Mouse (Mus musculus): ENCODE results near the gene Stx1a. TPM values are rescaled to one million over a fixed set of nuclear protein-coding genes. Genes with fewer than 3 reads are reported as not detected.
"Not testable (repeated sequence)": the region's sequence is repeated elsewhere in the genome, so short reads cannot be mapped to it uniquely, and the experiment has no call there.

Stx1a gene
- total and polyA plus RNA-seq, 2 experiments from 2014 or later: 165 to 190 TPM

DNA sequence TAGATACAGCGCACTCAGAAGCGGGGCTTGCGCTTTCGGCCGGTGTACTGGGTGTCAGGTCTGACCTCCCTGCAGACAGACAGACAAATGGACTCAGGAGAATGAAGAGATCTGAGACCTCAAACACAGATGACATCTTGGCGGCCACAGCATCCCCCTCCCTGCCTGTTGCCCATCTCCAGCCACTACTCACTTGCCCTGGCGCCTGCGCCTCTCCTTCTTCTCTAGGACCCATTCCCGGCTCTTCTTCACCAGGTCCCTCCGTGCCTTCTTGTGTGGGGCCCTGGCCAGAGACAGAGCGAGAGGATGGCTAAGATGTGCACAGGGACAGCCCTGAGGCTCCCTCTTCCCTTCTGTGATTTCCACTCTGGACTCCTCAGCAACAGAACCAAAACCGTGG is 30.1 kb downstream of the Stx1a start:
- Histone ChIP-seq H3K4me1 (ENCODE audit: insufficient read depth, low read length) (no peaks in the 10 kb centered on the region), H3K4me3 (ENCODE audit: low read depth, low read length) (no peak overlapping the region), H3K36me3 (ENCODE audit: insufficient read depth, low read length) (peaks cover 64% of the 10 kb centered on the region), H3K4me2 (ENCODE audit: low read depth, low read length, poor library complexity, severe bottlenecking) (no peak overlapping the region), H3K9me3 (ENCODE audit: low read length) (no peaks in the 10 kb centered on the region), H3K27me3 (ENCODE audit: insufficient read depth, low read length) (no peaks in the 10 kb centered on the region), H3K27ac (ENCODE audit: low read depth, low read length) (no peak overlapping the region), H3K9ac (replicated peaks; ENCODE audit: low read length, poor library complexity, severe bottlenecking) (no peak overlapping the region)
- DNase-seq (ENCODE audit: low spot score) (no peak), ATAC-seq (ENCODE audit: low FRiP score) (no peak)
- no peak for TF ChIP-seq CTCF (IDR thresholded peaks at IDR 0.05)
- 89% methylated on average over 12 of the region's 12 CpGs for WGBS

DNA sequence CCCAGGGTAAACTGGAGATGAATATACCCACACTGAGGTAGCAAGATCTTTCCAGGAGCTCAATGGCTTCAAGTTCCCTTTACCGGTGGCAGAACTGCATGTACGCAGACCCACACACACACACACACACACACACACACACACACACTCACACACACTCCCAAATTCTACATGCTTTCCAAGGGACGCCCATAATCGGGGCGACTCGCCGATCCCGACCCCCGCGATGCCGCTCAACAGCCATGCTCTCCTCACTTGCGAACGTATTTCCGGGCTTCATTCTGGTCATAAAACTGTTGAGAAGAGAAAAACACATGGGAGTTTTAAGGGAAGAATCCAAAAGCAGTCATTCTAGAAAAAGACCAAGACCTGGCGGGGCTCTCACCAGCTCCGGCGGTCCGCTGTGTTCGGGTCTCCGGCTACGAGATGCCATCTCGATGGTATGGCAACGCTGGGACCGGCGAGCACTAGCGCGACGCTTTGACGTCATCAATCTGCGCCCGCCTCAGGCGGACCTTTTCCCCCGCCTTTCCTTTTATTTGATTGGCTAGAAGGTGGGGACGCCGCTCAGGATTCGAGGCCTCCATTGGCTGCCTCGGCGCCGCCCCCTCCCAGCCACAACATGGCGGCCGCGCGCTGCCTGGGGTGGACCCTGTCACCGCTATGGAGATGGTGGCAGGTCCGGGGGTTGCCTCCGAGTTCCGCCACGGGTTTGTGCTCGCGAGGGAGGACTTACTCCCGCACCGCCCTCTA is 40.5 kb downstream of the Stx1a start, which contains the start of gene Dnajc30:
Gene Dnajc30, plus strand, starts transcription at position 574 of the 753 bp plus-strand sequence.
- no peak for TF ChIP-seq CTCF (IDR thresholded peaks at IDR 0.05)
- Histone ChIP-seq H3K9ac (replicated peaks; ENCODE audit: low read length, poor library complexity, severe bottlenecking) (peak within 1 kb of the TSS; percentile 83), H3K4me1 (ENCODE audit: insufficient read depth, low read length) (peaks cover 6% of the 10 kb centered on the region; the same call in 1 of the 2 replicates), H3K27ac (ENCODE audit: low read depth, low read length) (peak within 1 kb of the TSS; percentile 71; the same call in 1 of the 2 replicates), H3K9me3 (ENCODE audit: low read length) (no peaks in the 10 kb centered on the region), H3K27me3 (ENCODE audit: insufficient read depth, low read length) (no peaks in the 10 kb centered on the region), H3K4me2 (ENCODE audit: low read depth, low read length, poor library complexity, severe bottlenecking) (peak within 1 kb of the TSS; percentile 86), H3K36me3 (ENCODE audit: insufficient read depth, low read length) (peaks cover 21% of the 10 kb centered on the region), H3K4me3 (ENCODE audit: low read depth, low read length) (peak within 1 kb of the TSS; percentile 93)
- DNase-seq (ENCODE audit: low spot score) (peak; percentile 99), ATAC-seq (ENCODE audit: low FRiP score) (peak; percentile 97)
- WGBS: under 1% methylated on average over 52 of the region's 52 CpGs

DNA sequence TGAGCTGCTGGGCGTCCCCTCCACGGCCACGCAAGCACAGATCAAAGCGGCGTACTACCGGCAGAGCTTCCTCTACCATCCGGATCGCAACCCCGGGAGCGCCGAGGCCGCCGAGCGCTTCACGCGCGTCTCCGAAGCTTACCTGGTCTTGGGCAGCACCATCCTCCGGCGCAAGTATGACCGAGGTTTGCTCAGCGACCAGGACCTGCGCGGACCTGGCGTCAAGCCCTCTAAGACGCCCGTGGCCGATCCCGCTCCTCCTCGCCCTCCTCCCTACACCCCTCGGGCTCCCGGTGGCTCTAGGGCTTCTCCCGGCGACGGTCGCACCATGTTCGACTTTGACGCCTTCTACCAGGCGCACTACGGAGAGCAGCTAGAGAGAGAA is 41.1 kb downstream of the Stx1a start:
- Histone ChIP-seq H3K27ac (ENCODE audit: low read depth, low read length) (peak overlapping the region; percentile 71; the same call in 1 of the 2 replicates), H3K27me3 (ENCODE audit: insufficient read depth, low read length) (no peaks in the 10 kb centered on the region), H3K36me3 (ENCODE audit: insufficient read depth, low read length) (peaks cover 16% of the 10 kb centered on the region), H3K4me2 (ENCODE audit: low read depth, low read length, poor library complexity, severe bottlenecking) (peak overlapping the region; percentile 86), H3K4me3 (ENCODE audit: low read depth, low read length) (peak overlapping the region; percentile 93), H3K9me3 (ENCODE audit: low read length) (no peaks in the 10 kb centered on the region), H3K4me1 (ENCODE audit: insufficient read depth, low read length) (peaks cover 6% of the 10 kb centered on the region; the same call in 1 of the 2 replicates), H3K9ac (replicated peaks; ENCODE audit: low read length, poor library complexity, severe bottlenecking) (peak overlapping the region; percentile 83)
- DNase-seq (ENCODE audit: low spot score): no peak
- 1% methylated on average over 40 of the region's 40 CpGs for WGBS
- TF ChIP-seq CTCF (IDR thresholded peaks at IDR 0.05): no peak
- peak; percentile 57; the same call in 1 of the 2 replicates for ATAC-seq (ENCODE audit: low FRiP score)

DNA sequence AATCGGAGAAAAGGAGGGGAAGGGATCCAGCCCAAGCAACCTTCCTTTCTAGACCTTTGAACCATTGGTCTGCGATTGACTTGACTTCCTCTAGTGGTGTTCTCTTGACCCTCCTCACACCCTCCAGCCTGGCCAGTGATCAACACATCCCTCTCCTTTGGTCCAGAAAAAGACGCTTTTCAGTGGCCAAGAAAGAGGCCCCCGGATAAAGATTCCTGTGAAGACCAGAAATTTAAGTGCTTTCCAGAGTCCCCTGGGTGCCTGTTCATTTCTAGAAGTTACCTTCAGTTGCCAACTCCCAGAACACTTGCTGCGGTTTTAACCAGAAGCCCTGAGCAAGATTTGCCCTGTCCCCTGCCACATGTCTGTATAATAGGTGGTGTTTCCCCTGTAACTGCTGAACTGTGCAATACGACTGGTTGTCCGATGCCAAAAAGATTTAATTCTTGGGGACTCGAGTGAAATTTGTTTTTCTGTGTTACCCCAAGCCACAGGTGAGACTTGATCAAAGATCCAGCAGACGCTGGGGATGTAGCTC is 41.7 kb downstream of the Stx1a start, which contains the start of gene Bud23:
Gene Bud23, minus strand, starts transcription at position 51 of the 538 bp plus-strand sequence.
- peak within 1 kb of the TSS; percentile 71; the same call in 1 of the 2 replicates for H3K27ac ChIP-seq (ENCODE audit: low read depth, low read length)
- H3K27me3 ChIP-seq (ENCODE audit: insufficient read depth, low read length); ATAC-seq (ENCODE audit: low FRiP score); H3K9me3 ChIP-seq (ENCODE audit: low read length); H3K4me1 ChIP-seq (ENCODE audit: insufficient read depth, low read length); DNase-seq (ENCODE audit: low spot score): not testable (repeated sequence)
- 73% methylated on average over 8 of the region's 9 CpGs for WGBS
- H3K36me3 ChIP-seq (ENCODE audit: insufficient read depth, low read length): peaks cover 10% of the 10 kb centered on the region
- peak within 1 kb of the TSS; percentile 86 for H3K4me2 ChIP-seq (ENCODE audit: low read depth, low read length, poor library complexity, severe bottlenecking)
- peak within 1 kb of the TSS; percentile 93 for H3K4me3 ChIP-seq (ENCODE audit: low read depth, low read length)
- peak within 1 kb of the TSS; percentile 83 for H3K9ac ChIP-seq (replicated peaks; ENCODE audit: low read length, poor library complexity, severe bottlenecking)

DNA sequence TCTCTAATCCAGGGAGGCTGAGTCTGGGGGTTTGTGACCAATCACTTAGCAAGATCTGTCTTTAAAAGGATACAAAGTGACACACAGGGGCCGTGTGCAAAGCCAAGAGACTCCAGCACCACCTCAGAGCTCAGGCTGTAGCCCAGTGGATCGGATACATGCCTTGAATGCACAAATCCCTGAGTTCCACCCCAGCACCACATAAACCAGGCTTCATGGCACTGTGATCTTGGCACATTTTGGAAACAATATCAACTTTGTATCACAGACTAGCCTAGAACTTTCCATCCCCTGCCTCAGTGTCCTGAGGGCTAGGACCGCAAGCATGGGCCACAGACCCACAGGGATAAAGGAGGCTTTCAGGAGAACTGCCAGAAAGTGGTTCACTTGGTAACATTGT is 42.7 kb downstream of the Stx1a start:
- ATAC-seq (ENCODE audit: low FRiP score): no peak
- peaks cover 4% of the 10 kb centered on the region; the same call in 1 of the 2 replicates for H3K36me3 ChIP-seq (ENCODE audit: insufficient read depth, low read length)
- no peak for DNase-seq (ENCODE audit: low spot score)
- H3K9ac ChIP-seq (replicated peaks; ENCODE audit: low read length, poor library complexity, severe bottlenecking): no peak overlapping the region
- no peak overlapping the region for H3K27ac ChIP-seq (ENCODE audit: low read depth, low read length)
- peaks cover 6% of the 10 kb centered on the region; the same call in 1 of the 2 replicates for H3K4me1 ChIP-seq (ENCODE audit: insufficient read depth, low read length)
- no peak overlapping the region for H3K4me2 ChIP-seq (ENCODE audit: low read depth, low read length, poor library complexity, severe bottlenecking)
- 95% methylated on average over 3 of the region's 3 CpGs for WGBS
- no peak overlapping the region for H3K4me3 ChIP-seq (ENCODE audit: low read depth, low read length)
- no peaks in the 10 kb centered on the region for H3K27me3 ChIP-seq (ENCODE audit: insufficient read depth, low read length)
- H3K9me3 ChIP-seq (ENCODE audit: low read length): no peaks in the 10 kb centered on the region
- no peak for TF ChIP-seq CTCF (IDR thresholded peaks at IDR 0.05)

DNA sequence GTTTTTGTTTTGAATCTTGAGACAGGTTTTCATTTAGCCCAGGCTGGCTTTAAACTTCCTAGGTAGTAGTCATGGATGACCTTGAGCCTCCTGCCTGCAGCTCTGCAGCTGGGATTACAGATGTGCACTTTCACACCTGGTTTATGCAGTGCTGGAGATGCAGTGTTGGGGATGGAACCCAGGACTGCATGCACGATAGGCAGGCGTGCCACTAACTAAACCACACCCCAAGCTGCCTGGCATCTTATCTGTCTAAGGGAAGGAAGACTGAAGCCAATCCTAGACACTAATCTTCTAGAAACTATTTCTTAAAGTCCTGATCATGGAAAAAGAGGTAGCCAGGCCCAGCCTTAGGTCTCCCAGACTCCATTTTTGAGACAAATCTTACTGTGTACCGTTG is 47.2 kb downstream of the Stx1a start:
- peaks cover 21% of the 10 kb centered on the region for H3K36me3 ChIP-seq (ENCODE audit: insufficient read depth, low read length)
- no peak for TF ChIP-seq CTCF (IDR thresholded peaks at IDR 0.05)
- no peaks in the 10 kb centered on the region for H3K4me1 ChIP-seq (ENCODE audit: insufficient read depth, low read length)
- H3K27ac ChIP-seq (ENCODE audit: low read depth, low read length): no peak overlapping the region
- H3K4me3 ChIP-seq (ENCODE audit: low read depth, low read length): no peak overlapping the region
- H3K9ac ChIP-seq (replicated peaks; ENCODE audit: low read length, poor library complexity, severe bottlenecking): no peak overlapping the region
- no peak overlapping the region for H3K4me2 ChIP-seq (ENCODE audit: low read depth, low read length, poor library complexity, severe bottlenecking)
- H3K27me3 ChIP-seq (ENCODE audit: insufficient read depth, low read length): no peaks in the 10 kb centered on the region
- H3K9me3 ChIP-seq (ENCODE audit: low read length): no peaks in the 10 kb centered on the region
- no peak for DNase-seq (ENCODE audit: low spot score)
- ATAC-seq (ENCODE audit: low FRiP score): no peak
- WGBS: 93% methylated on average over 3 of the region's 3 CpGs

Measured in midbrain, postnatal 0 days (tissue).